Mouse (Mus musculus) CH12.LX (cell line): ENCODE measurements at regions not wholly inside any gene's neighbourhood (a gene's known extent, or its start where the extent isn't known, plus 50 kb on each side); places are given as distances from the start of the nearest gene placed in this dataset.

Experiments
- IRF4 ChIP-seq: IDR thresholded peaks from 2 replicates; pipeline ENCODE4 v1.6.1; 2014; ENCODE audit warnings: low read depth, mild to moderate bottlenecking, inconsistent platforms, low read length, improper control_type of control experiment
- MYC ChIP-seq: IDR thresholded peaks from 2 replicates; pipeline ENCODE4 v1.6.1; 2011; ENCODE audit warnings: low read depth, mild to moderate bottlenecking, improper control_type of control experiment, low read length
- NELFE ChIP-seq: IDR thresholded peaks from 2 replicates; pipeline ENCODE4 v1.6.1; 2011; ENCODE audit warnings: low read depth, low read length, improper control_type of control experiment
- POLR2A ChIP-seq: IDR thresholded peaks from 2 replicates; pipeline ENCODE4 v1.6.1; 2011; ENCODE audit warnings: low read depth, mild to moderate bottlenecking, improper control_type of control experiment, low read length
- TBP ChIP-seq: conservative IDR thresholded peaks from 2 replicates; pipeline ENCODE4 v1.6.1; 2011; ENCODE audit warnings: low read depth, low read length, improper control_type of control experiment

DNA sequence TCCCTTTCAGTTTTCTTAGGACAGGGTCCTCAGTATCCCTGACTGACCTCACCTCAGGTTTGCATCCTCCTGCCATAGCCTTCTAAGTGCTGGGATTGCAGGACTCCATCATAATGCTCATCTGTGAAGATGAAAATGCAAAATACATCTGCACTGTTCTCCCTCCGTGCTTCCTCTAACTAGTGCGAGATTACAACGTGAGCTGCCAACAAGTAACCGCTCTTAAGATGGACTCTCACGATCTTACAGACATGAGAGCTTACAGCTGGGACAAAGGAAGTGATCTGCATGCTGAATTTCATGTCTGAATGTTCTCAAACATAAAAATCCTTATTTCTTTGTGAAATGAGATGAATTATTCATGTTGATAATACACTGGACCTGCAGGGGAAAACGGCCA, 86.1 kb upstream of the Zc3h12c start:
- TF ChIP-seq POLR2A (no peak), MYC (no peak), NELFE (no peak), TBP (no peak), IRF4 (no peak)
